Mouse (Mus musculus) cerebellum, adult (tissue): ENCODE results near the gene Slc5a11.

ENCODE experiments used
- ATAC-seq: cut with Nextera tagmentation; 2 replicates; pipeline ENCODE4 v1.9.2; 2017; ENCODE audit warnings: mild to moderate bottlenecking, moderate library complexity, mixed read lengths; ENCODE audit not compliant: insufficient number of reproducible peaks, low FRiP score, low TSS enrichment

Slc5a11 gene

DNA sequence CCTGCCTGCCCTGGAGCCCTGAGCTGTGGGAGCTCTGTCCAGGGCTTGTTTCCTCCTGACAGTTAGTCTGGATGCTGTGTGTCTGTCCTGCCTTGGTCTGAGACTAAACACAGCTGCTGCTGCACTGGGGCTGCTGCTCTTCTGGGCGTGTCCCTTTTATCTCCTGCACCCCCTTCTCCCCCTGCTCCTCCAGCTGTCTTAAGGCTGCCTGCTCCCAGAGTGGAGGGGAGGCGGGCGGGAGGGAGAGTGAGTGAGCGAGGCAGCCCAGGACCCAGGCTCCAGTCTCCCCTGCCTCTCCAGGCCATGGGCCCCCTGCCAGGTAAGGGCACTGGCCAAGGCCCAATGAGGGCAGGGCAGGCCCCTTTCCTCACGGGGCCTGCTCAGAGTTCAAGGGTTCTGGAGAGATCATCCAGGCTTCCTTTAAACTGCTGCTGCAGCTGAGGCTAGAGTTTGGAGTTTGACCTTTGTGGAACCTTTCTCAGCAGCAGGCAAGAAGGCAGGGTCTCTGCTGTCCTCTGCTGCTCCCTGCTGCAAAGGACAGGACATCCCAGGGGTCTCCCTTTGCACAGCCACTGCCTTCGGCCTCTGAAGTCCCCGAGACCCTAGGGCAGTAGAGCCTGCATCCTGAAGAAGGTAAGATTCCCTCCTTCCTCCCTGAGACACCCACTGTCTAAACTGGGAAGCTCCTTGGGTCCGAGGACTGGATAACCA is at the start of gene Slc5a11:
Gene Slc5a11, plus strand, starts transcription at position 416 of the 711 bp plus-strand sequence.
- no peak for ATAC-seq

DNA sequence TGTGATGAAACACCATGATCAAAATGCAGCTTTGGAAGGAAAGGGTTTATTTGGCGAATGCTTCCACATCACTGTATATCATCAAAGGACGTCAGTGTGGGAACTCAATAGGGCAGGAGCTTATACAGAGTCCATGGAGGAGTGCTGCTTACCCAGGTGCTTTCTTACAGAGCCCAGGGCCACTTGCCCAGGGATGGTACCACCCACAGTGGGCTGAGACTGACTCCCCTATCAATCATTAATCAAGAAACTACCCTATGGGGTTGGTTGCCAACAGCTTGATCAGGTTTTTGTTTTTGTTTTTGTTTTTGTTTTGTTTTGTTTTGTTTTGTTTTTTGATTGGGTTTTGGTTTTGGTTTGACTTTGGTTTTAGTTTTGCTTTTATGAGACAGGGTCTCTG is 47.1 kb upstream of the Slc5a11 start:
- no peak for ATAC-seq

GRCm38 (mm10) chr7:123169618-123170017 is 45.0 kb upstream of the Slc5a11 start:
- ATAC-seq, result no peak

DNA sequence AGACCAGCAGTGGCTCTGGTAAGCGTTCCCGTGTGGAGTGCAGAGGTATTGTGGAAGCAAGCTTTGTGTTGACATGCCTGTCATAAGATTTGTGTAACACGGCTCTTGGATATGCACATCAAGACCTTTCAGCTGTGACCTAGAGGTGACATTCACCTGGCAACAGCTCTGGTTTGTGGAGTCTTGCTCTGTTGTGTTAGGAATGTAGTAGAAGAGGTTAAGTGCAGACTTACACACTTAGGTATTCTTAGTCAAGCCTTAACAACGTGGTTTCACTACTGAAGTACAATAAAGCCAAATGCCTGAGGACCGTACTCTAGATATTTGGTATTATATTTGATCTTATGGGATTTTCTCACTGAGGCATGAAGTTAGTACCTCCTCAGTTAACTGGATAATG is 42.5 kb upstream of the Slc5a11 start:
- no peak for ATAC-seq

GRCm38 (mm10) chr7:123177215-123177614 is 37.4 kb upstream of the Slc5a11 start:
- ATAC-seq, result no peak

- ATAC-seq, result no peak
These were observed 32.5 kb upstream of the Slc5a11 start for GRCm38 (mm10) chr7:123181787-123182701.

DNA sequence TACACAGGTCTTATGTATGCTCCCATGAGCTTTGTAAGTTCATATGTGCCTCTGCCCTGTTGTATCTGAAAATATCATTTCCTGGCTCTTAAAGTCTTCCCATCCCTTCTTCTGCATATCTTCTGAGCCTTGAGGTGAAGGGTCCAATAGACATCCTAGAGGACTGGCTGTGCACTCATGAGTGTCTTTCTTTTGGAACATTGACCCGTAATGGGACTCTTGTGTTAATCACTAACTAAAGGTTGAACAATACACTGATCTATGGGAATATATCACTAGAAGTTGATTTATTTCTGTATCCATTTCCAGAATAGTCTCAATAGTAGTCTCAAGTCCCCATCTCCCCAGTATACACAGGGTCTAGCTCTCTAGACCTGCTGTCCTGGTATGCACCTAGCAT is 29.7 kb upstream of the Slc5a11 start:
- ATAC-seq, result no peak

DNA sequence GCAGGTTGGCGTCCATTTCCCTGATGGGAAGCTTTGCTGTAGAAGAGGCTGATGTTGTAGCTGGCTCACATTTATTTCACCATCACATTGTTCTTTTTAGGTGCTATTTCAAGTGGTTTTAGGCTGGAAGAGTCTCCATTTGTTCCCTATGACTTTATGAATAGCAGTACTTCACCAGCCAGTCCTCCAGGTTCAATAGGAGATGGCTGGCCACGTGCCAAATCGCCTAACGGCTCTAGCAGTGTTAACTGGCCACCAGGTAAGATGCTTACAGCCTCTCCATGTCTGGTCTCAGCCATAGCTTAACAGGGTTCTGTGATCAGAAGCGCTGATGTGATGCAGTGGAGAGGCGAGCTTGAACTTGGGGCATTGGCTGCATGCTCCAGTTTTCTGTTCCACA is 28.1 kb upstream of the Slc5a11 start:
- no peak for ATAC-seq

DNA sequence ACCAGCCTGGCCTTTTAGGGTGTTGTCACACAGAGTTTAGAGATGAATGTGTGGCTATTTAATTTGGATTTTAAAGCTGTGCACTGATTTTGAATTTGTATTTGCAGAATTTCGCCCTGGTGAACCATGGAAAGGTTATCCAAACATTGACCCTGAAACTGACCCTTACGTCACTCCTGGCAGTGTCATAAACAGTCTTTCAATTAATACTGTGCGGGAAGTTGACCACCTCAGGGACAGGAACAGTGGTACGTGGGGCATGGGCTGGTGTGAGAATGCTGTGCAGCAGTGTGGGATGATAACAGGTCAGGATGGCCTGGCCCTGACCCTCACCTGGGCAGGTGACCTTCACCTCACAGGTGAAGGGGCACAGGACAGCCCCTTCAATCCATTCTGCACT is 27.3 kb upstream of the Slc5a11 start:
- no peak for ATAC-seq

DNA sequence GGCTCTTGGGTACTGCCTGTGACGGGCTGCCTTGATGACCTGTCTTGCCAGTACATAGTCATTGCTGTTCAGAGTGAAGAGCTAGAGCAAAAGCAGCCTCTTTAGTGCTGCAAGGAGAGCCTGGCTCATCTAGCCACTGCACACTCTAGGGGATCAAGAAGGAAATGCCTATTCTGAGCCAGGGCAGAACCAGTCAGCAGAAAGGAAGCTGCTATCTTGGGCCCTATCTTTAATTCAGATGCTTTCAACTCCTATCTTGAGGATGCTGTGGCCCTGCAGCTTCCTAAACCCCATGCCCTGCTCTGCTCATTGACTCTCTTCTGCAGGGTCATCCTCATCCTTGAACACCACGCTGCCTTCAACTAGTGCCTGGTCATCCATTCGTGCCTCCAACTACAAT is 26.1 kb upstream of the Slc5a11 start:
- no peak for ATAC-seq

DNA sequence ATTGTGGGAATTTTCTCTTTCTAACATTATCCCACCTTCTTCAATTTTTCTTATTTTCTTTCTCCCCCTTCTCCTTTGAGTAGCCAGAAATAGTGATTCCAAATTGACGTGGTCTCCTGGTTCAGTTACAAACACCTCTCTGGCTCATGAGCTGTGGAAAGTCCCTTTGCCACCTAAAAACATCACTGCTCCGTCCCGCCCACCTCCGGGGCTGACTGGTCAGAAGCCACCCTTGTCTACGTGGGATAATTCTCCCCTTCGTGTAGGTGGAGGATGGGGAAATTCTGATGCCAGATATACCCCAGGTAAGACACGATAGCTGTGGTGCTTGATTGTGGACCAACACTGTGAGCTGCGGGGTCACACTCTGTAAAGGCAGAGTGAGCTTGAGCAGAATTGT is 24.8 kb upstream of the Slc5a11 start:
- no peak for ATAC-seq

GRCm38 (mm10) chr7:123191731-123192130 is 22.8 kb upstream of the Slc5a11 start:
- no peak for ATAC-seq

DNA sequence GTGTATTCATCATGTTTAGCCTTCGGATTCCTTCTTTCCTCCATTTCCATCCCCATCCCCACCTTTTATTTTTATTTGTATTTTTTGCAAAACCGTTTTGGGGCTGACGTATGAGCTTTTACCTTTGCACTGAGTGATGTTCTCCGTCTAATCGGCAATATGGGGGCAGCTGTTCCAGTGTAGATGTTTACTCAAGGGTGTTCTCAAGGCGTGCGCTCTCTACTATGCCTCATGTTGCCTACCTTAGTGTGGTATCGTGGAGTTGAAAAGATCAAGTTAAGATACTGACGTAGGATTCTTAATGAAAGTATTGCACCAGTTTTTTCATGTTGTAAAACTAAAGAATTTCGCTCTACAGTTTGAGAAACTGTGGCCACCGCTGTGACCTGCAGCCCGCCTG is 21.4 kb upstream of the Slc5a11 start:
- ATAC-seq, result no peak

DNA sequence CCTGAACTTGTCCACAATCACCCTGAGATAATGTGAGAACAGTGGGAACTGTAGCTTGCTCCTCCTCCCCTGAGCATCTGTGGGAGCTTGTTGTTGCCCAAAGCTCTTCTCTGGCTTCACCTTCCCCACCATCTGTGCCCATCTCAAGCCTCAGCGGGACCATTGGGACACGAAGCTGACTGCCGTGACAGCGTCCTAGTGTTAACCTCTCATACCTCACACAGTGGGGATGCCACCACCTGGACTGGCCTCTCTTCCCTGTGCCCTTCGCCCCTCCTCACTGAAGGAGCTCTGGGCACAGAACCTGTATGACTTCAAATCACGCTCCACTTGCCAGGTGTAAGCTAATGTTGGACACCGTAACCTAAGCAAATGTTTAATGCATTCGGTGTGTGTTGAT is 19.9 kb upstream of the Slc5a11 start:
- peak; percentile 69; the same call in 1 of the 2 replicates for ATAC-seq

DNA sequence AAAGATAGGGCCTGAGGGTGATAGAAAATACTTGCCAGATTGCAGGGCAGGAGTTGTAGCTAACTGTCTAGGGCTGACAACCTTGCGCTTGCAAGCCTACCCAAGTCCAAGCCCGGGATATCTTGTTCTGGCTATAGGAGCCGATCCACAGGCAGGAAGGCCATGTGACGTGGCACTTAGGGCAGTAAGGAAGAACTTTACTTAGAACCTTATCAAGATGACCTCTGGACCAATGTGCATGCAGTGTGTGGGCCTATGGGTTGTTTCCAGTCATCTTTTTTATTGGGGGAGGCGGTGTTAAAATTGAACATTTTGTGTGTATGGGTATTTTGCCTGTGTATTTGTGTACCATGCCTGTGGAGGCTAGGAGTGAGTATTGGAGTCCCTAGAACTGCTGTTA is 18.1 kb upstream of the Slc5a11 start:
- ATAC-seq, result no peak

DNA sequence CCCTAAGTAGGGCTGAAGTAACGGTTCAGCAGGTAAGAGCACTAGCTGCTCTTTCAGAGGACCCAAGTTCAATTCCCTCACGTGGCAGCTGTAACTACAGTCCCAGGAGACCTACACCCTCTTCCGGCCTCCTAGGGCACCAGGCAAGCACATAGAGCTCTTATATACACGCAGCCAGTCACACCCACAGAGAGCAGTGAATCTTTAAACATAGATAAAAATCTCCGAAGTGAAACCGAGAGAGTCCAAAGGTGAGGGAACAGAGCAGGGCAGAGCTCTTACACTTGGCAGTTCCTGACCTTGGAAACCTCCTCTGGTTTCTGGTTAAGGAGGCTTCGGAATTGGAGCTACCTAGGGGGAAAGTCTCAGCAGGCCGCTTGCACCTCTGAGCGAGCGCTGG is 15.9 kb upstream of the Slc5a11 start:
- no peak for ATAC-seq

DNA sequence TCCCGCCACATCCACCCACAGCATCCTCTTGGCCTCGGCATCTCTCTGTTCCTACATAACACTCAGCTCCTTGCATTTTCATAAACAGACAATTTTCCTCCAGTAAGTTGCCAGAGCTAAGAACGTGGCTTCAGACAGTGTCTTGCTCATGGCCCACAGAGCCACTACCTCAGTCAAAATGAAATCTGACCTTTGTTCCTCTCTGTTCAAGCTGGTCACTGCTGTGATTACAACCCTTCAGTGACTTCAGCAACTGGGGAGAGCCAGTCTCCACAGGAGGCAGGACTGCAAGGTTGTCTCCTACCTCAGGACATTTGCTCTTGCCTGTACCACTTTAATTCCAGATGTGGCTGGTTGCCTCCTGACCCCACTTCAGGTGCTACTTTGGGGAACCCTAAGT is 15.4 kb upstream of the Slc5a11 start:
- ATAC-seq, result no peak

GRCm38 (mm10) chr7:123199656-123200206 is 14.8 kb upstream of the Slc5a11 start:
- no peak for ATAC-seq

DNA sequence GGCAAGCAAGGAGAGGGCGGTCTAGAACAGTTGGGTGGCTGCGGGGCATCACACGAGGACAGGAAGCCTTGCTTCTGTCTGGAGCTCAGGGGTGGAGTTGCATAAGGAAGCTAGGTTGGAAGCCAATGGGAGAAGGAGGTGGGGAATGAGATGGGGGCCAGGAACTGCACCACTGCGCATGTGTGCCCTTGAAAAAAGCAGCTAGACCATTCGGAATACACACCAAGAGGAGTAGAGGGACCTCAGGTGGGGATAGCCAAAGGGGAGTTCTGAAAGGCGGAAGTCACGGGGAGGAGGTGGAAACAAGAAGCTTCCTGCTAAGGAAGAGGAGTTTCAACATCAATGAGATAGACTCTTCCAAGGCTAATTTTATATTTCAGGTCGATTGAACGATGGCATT is 13.9 kb upstream of the Slc5a11 start:
- ATAC-seq, result no peak

GRCm38 (mm10) chr7:123205261-123205660 is 9.3 kb upstream of the Slc5a11 start:
- ATAC-seq, result no peak

DNA sequence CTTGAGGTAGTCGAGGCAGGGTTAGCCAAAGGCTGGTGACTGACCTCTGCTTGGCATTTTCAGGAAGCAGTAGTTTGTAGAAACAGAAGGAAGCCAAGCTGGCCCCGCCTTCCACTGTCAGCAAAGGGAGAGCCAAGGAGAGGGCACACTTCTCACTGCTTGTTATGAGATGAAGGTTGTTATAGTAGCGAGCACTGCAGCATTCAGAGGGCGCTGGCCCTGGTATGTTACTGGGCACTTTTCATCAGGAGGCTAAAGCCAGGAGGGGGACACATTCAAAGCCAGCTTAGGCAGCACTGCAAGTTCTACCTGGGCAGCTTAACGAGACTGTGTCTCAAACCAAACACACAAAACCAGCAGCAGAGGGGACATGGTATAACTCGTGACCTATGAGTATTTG is 7.0 kb upstream of the Slc5a11 start:
- ATAC-seq, result no peak
